Mouse (Mus musculus) gastrocnemius, postnatal 4 days (tissue): ENCODE measurements around the gene Mycl. TPM values are rescaled to one million over a fixed set of nuclear protein-coding genes. Genes with fewer than 3 reads are reported as not detected.

Source experiments
- DNase-seq, 2 experiments: peaks; one replicate each; pipeline ENCODE4 v3.0.0; 2021 to 2022; ENCODE audit warnings: low spot score in 2 of 2, mixed read lengths in 2 of 2
- long read RNA-seq, 2 experiments: library from polyadenylated mRNA; stranded (forward); transcript quantifications; one replicate each; pipeline ENCODE4 v2.0.0; 2021
- total RNA-seq, 2 experiments: library from RNA; stranded (reverse); gene quantifications; 2 replicates each; pipeline ENCODE4 v1.2.3; 2021

Mycl gene
- 10 to 100 TPM in 1 of 2 experiments, 1 to 10 TPM in 1; 8.9 to 10.8 TPM for total RNA-seq
- long read RNA-seq, experiment 1, transcript Mycl-202 (3 exons, 3,293 nt): minor isoform, 6 of 33 reads
- long read RNA-seq, experiment 1, transcript Mycl-201 (2 exons, 3,501 nt): major isoform, 24 of 33 reads
- long read RNA-seq, experiment 1, partial matches to known transcripts: 0 of 33 reads
- long read RNA-seq, experiment 1, other reads (novel, unspliced or antisense): 3 of 33 reads
- long read RNA-seq, experiment 2, transcript Mycl-201 (2 exons, 3,501 nt): major isoform, 27 of 43 reads
- long read RNA-seq, experiment 2, transcript Mycl-202 (3 exons, 3,293 nt): minor isoform, 14 of 43 reads
- long read RNA-seq, experiment 2, partial matches to known transcripts: 0 of 43 reads
- long read RNA-seq, experiment 2, other reads (novel, unspliced or antisense): 2 of 43 reads

- peak; percentile 57 to 83 for DNase-seq
Measured at GRCm38 (mm10) chr4:122995404-122996220, at the start of gene Mycl. Mycl (plus strand) TSS chr4:122995652.

DNA sequence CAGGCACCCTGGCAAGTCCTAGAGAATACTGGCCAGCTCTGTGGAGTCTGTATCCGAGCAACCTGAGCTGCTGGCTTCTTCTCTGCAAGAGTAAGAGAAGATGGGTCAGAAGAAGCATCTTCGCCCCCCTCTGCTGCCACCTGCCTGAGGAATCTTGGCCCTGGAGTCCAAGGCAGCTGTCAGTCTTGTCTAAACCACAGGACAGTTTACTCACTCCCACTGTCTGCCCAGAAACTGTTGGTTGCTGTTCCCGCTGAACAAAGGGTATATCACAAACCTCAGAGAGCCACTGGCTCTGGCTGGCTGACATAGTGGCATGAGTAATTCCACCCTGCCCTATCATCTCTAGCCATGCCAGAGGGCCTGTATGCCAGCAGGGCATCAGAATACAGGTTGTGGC is 48.2 kb upstream of the Mycl start:
- no peak for DNase-seq

- DNase-seq: no peak
Measured at GRCm38 (mm10) chr4:122949096-122949495, 46.4 kb upstream of the Mycl start.

GRCm38 (mm10) chr4:122954680-122955411 is 40.6 kb upstream of the Mycl start:
- no peak for DNase-seq

- DNase-seq: peak; percentile 56 to 73
Measured at GRCm38 (mm10) chr4:122955412-122956136, 39.9 kb upstream of the Mycl start.

DNA sequence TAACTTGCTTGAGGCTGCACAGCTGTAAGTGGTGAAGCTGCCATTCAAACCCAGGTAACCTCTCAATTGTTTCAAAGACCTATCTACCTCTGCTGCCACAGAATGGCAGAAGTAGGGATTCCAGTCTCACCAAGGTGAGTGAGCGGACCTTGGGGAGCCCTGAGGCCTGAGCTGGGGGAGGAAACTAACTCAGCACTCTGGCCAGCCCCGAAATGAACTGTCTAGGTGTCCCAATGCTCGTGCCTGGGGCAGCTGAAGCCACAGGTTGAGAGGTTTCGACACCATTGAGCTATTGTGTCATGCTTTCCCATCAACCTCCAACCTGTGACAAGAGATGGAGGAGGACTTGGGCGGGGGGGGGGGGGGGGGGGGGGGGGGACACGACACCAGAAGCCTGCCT is 39.2 kb upstream of the Mycl start:
- DNase-seq: no peak

DNA sequence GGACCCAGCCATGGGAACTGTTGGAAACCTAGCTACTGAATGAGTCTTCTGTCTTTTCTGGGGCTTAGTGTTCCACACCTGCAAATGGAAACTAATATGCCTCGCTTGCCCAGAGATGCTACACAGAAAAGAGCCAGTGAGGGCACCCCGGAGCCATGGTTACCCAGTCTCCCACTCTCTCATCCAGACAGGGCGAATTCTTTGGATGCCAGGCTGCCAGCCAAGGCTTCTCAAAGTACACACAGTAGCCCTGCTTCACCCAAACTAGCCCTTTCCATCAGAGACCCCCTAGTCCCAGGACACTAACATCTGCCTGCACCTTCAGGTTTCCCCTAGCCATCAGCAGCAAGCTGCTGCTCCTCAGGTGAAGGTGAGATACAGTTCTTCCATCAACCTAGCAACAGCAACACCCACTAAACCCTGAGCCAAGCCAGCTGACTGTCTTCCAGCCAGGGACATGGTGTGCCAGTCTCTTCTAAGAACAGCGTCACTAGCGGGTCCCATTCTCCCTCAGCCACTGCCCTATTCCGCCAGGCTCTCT is 36.9 kb upstream of the Mycl start:
- DNase-seq: no peak

DNA sequence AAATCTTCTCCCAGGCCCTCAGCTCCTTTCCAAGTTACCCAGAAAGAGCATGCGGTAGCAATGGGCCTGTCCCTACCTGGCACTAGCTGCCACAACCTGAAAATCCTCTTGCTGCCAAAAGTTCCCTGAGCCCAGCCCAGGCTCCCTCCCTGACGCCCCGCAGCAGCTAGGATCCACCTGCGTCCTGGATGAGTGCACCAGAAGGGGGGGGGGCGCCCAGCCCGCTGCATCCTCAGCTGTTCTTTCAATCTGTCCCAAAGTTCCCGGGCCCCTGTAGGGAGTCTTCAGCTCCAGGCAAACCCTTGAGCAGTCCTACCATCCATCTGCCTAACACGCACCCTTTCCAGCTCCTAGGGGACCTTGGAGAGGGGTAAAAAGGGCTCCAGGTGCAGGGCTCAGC is 35.6 kb upstream of the Mycl start:
- DNase-seq: no peak

GRCm38 (mm10) chr4:122960321-122961099 is 34.9 kb upstream of the Mycl start:
- no peak for DNase-seq

- DNase-seq: peak in 1 of 2 experiments; percentile 38
Measured at GRCm38 (mm10) chr4:122961100-122961567, 34.3 kb upstream of the Mycl start, which contains the start of gene Mfsd2a. Mfsd2a (minus strand) TSS chr4:122961188.

GRCm38 (mm10) chr4:122961589-122961988 is 33.9 kb upstream of the Mycl start:
- DNase-seq: no peak

DNA sequence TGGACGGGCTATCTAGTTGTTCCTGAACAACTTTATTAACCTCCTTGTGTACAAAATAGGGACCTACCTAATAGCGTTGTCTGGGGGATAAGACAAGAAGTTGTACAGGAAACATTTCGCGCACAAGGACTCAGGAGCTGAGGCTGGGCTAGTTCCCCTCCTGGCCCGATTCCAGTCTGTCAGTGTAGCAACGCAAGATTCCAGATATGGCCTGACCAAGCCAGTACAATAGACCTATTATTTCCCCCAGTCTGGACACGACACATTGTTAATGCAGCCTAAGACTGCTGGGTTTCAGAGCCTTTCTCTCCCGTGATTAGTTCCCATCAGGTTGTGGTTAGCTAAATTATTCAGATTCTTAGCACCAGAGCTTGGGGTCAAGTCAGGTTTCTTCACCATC is 32.7 kb upstream of the Mycl start:
- no peak for DNase-seq

GRCm38 (mm10) chr4:122968106-122968505 is 27.3 kb upstream of the Mycl start:
- no peak for DNase-seq

DNA sequence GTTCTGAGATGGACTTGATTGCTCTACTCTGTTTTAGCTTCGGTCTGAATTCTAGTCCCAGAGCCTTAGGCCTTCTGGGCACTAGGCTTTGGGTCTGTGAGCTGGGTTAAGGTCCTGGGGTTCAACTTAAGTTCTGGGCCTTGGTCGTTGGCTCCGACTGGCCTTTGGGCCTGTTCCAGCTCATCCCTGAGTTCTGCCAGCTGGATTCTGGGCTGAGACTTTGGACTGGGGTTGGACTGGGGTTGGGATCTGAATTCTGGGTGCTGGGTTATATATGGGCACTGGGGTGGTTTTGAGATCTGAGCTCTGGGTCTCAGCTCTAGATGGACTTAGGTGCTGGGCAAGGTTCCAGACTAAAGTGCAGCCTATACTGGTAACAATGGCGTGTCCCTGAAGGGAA is 24.3 kb upstream of the Mycl start:
- no peak for DNase-seq

DNA sequence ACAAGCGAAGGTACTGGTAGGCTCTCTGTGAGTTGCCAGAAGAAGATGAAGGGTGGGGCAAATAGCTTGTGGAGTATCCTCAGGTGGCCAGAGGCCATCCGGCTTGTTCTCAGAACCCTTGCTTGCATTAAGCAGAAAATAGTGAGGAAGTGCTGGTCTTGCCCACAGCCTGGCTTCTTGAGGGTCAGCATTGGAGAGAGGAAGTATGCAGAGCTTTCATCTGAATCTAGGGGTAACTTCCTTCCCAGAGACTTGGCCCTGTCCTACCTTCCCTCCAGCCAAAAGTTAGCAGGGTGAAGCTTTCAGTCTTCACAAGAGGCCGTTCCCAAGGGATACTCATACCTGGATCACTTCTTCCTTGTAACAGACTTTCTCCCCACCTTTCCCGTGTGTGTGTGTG is 23.8 kb upstream of the Mycl start:
- no peak for DNase-seq

DNA sequence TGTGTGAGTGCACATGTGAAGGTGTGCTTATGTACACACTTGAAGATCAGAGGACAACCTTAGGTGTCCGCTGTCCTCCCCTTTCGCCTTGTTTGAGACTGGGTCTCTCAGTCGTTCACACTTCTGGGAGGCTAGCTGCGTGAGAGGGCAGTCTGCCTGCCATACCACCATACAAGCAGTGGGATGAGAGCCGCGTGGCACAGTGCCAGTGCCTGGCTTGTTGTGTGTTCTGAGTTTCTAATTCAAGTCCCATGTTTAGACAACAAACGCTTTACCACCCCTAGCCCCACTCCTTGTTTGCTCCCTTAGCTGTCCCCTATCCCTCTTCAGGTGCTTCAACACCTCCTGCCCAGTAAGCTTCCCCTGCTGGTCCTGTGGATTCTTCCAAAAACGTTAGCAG is 23.4 kb upstream of the Mycl start:
- DNase-seq: no peak

- no peak for DNase-seq
Measured at GRCm38 (mm10) chr4:122974976-122975520, 20.4 kb upstream of the Mycl start.

DNA sequence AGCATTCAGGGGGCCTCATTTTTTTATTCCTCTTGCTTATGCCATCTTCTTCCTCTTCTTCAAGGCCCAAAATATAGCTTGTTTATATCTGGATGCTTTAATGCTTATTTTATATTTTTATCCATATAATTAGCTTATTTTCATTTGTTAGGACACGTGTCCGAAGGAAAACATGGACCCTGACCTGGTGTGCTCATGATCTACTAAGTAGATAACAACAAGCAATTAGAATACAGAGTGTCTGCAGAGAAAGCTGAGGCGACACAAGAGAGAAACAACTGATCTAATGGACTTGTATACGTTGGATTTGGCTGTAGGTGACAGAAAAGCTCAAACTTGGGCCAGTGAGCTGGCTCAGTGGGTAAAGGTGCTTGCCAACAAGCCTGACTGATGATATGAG is 18.6 kb upstream of the Mycl start:
- no peak for DNase-seq

DNA sequence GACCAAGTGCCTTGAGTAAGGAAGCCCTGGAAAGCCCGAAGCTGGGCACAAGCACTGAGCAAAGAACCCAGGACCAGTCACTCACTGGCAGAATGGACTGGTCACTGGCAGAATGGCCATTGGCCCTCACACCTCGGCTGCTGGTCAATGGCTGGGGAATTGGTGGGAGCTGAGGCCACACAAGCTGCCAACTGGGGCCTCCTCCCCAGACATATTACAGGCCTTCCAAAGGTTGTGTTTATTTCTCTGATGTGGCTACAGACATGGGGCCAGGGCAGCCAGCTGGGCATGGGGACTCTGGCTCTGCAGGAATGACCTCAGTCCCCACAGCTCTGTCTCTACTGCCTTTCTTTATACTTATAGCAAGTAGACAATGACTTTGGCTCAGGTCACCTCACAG is 16.6 kb upstream of the Mycl start:
- DNase-seq: no peak
